Mouse (Mus musculus) olfactory bulb, adult 2 months (tissue): ENCODE measurements around the gene Nipbl.

ENCODE experiments used
- CTCF ChIP-seq: fragments of 200-500 bp; IDR thresholded peaks from 2 replicates; pipeline ENCODE4 v1.5.1; 2012; ENCODE audit warnings: low read depth, mild to moderate bottlenecking, low read length, moderate library complexity; ENCODE audit not compliant: insufficient read depth
- POLR2A ChIP-seq: fragments of 200-500 bp; IDR thresholded peaks from 2 replicates; pipeline ENCODE4 v1.6.1; 2012; ENCODE audit warnings: mild to moderate bottlenecking, low read depth, low read length, moderate library complexity; ENCODE audit not compliant: insufficient read depth

DNA sequence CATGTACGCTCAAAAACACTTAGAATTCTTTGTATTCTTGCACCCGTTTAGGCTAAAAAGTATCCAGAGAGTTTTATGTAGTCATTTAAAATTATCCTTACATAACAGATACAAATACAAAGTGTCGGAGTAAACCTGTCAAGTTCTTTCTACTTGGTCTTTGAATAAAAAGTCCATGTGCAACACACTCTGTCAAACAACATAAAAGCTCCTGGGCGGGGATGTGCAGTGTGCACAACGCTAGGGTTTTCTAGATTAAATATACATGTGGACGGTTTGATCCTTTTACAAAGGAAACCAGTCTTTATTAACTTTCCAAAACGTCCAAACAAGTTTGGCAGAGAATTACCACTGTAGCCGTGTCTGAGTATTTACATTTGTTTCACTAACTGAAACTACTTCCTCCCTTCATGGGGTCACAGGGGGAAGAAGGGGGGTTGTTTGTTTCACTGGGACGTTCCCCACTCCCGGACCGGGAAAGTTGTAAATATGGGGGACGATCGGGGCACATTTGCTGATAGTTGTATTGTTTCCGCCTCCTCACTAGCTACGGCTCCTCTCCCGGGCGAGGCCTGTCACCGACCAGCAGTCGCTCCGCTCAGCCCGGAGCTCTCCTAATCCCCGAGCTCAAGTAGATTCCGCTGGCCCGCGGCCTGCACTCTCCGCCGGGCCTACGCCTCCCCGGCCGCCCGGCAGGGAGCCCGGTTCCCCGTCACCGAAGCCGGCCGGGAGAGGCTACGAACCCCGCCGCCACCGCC is 916 bp downstream of the Nipbl start:
- no peak for TF ChIP-seq CTCF
- no peak for TF ChIP-seq POLR2A
